In genomic region chrX:94048048-94048447, GRCm38 (mm10) we compare ENCODE assay signal across 9 mouse cellular contexts.
A peak's percentile ranks its signal among the peaks of the same experiment; 100 is the strongest.
DNase-seq lines count a peak whose midpoint lies in the region; ATAC-seq and TF ChIP-seq lines count a peak whose summit lies in the region.
"Had no signal": no experiment of that assay in that cellular context is flagged by ENCODE, and none has a peak within 500 bp of the region (broad histone marks: within the 10 kb centered on the region; RNA-seq: fewer than 3 reads in every experiment).

No protein-coding gene starts in this region.

- ATAC-seq in megakaryocyte-erythroid progenitor cell, adult 5-6 weeks (replicated peaks; ENCODE audit: low FRiP score, low TSS enrichment, poor library complexity, severe bottlenecking): no peak

- TF ChIP-seq CTCF in left cerebral cortex, adult 2 months (IDR thresholded peaks at IDR 0.05): no peak

- intact Hi-C loops in left cerebral cortex, adult 2 months (cut with DNase I): no loop called here

- H3K27ac ChIP-seq in left cerebral cortex, adult 2 months: no peak overlapping the region
- H3K27ac ChIP-seq: liver, embryonic 15.5 days had no signal

- H3K4me3 ChIP-seq in left cerebral cortex, adult 2 months: no peak overlapping the region
- H3K4me3 ChIP-seq: liver, embryonic 15.5 days had no signal

- peak; percentile 9 to 13 for DNase-seq in layer of hippocampus, adult 18-20 months (ENCODE audit: low spot score in 2 of 2)
- DNase-seq in layer of hippocampus, postnatal 25 days (ENCODE audit: extremely low spot score in 1 of 2, low spot score in 1 of 2): no peak
- peak; percentile 22 to 24 for DNase-seq in cerebellum, postnatal 25 days
- peak; percentile 11 for DNase-seq in frontal cortex, postnatal 36 days (ENCODE audit: low spot score in 2 of 2)
- DNase-seq in left cerebral cortex, adult 2 months (ENCODE audit: extremely low spot score in 1 of 2, low spot score in 2 of 2): peak; percentile 7 to 18
- no peak for DNase-seq in MN1 (ENCODE audit: low spot score)
- no peak for DNase-seq in T-cell, adult 2 months (ENCODE audit: low spot score)

Comparison
In these comparisons a context has a peak if more than half of its experiments do, and no peak if none do; other contexts are left out.
1. DNase-seq: peak in layer of hippocampus, adult 18-20 months (2 of 2), cerebellum, postnatal 25 days (2 of 2), frontal cortex, postnatal 36 days (2 of 2) and left cerebral cortex, adult 2 months (2 of 2); none in layer of hippocampus, postnatal 25 days (0 of 2), MN1 (single experiment) and T-cell, adult 2 months (single experiment).